Mouse (Mus musculus): Measurements from ENCODE around the gene Actr10. TPM values are rescaled to one million over a fixed set of nuclear protein-coding genes. Genes with fewer than 3 reads are reported as not detected.

Actr10 gene
- polyA plus RNA-seq, 1 experiment from 2014 or later, result 98.8 TPM

- Histone ChIP-seq H3K4me3 (ENCODE audit: low read depth, low read length) (no peak overlapping the region), H3K9ac (ENCODE audit: low read depth, low read length) (no peak overlapping the region), H3K27me3 (ENCODE audit: control insufficient read depth, insufficient read depth, low read depth, low read length) (no peaks in the 10 kb centered on the region), H3K9me3 (replicated peaks; ENCODE audit: control insufficient read depth, low read length) (no peaks in the 10 kb centered on the region), H3K4me1 (ENCODE audit: control insufficient read depth, low read depth, low read length) (no peaks in the 10 kb centered on the region), H3K36me3 (ENCODE audit: control insufficient read depth, insufficient read depth) (no peaks in the 10 kb centered on the region), H3K27ac (ENCODE audit: low read length) (no peak overlapping the region), H3K4me2 (ENCODE audit: low read depth, low read length) (no peak overlapping the region)
- 78% methylated on average over 11 of the region's 11 CpGs for WGBS (ENCODE audit: insufficient replicate concordance)
- no peak for ATAC-seq (ENCODE audit: low read depth)
These were observed 30.0 kb upstream of the Actr10 start for GRCm38 (mm10) chr12:70907651-70908050.

GRCm38 (mm10) chr12:70908076-70908475 lies 29.6 kb upstream of the Actr10 start:
- Histone ChIP-seq H3K27me3 (ENCODE audit: control insufficient read depth, insufficient read depth, low read depth, low read length) (no peaks in the 10 kb centered on the region), H3K9ac (ENCODE audit: low read depth, low read length) (no peak overlapping the region), H3K27ac (ENCODE audit: low read length) (no peak overlapping the region), H3K4me1 (ENCODE audit: control insufficient read depth, low read depth, low read length) (no peaks in the 10 kb centered on the region), H3K36me3 (ENCODE audit: control insufficient read depth, insufficient read depth) (no peaks in the 10 kb centered on the region), H3K9me3 (replicated peaks; ENCODE audit: control insufficient read depth, low read length) (no peaks in the 10 kb centered on the region), H3K4me3 (ENCODE audit: low read depth, low read length) (no peak overlapping the region), H3K4me2 (ENCODE audit: low read depth, low read length) (no peak overlapping the region)
- WGBS (ENCODE audit: insufficient replicate concordance), result 65% methylated on average over 4 of the region's 4 CpGs
- ATAC-seq (ENCODE audit: low read depth), result no peak

- no peak overlapping the region for H3K9ac ChIP-seq (ENCODE audit: low read depth, low read length)
- 0 out of 2 replicates have a peak, but pooled peaks have one; percentile 23 for ATAC-seq (ENCODE audit: low read depth)
- no peak overlapping the region for H3K4me3 ChIP-seq (ENCODE audit: low read depth, low read length)
- WGBS (ENCODE audit: insufficient replicate concordance), result 9% methylated on average over 9 of the region's 9 CpGs
- H3K4me1 ChIP-seq (ENCODE audit: control insufficient read depth, low read depth, low read length), result no peaks in the 10 kb centered on the region; the same call in 1 of the 2 replicates
- H3K27ac ChIP-seq (ENCODE audit: low read length), result no peak overlapping the region
- H3K4me2 ChIP-seq (ENCODE audit: low read depth, low read length), result no peak overlapping the region
- no peaks in the 10 kb centered on the region for H3K27me3 ChIP-seq (ENCODE audit: control insufficient read depth, insufficient read depth, low read depth, low read length)
- no peaks in the 10 kb centered on the region for H3K36me3 ChIP-seq (ENCODE audit: control insufficient read depth, insufficient read depth)
- no peaks in the 10 kb centered on the region for H3K9me3 ChIP-seq (replicated peaks; ENCODE audit: control insufficient read depth, low read length)
These were observed 27.4 kb upstream of the Actr10 start for GRCm38 (mm10) chr12:70910241-70910720.

- WGBS (ENCODE audit: insufficient replicate concordance), result 5% methylated on average over 5 of the region's 5 CpGs
- Histone ChIP-seq H3K4me1 (ENCODE audit: control insufficient read depth, low read depth, low read length) (no peaks in the 10 kb centered on the region; the same call in 1 of the 2 replicates), H3K27ac (ENCODE audit: low read length) (no peak overlapping the region), H3K4me3 (ENCODE audit: low read depth, low read length) (no peak overlapping the region), H3K9me3 (replicated peaks; ENCODE audit: control insufficient read depth, low read length) (no peaks in the 10 kb centered on the region), H3K4me2 (ENCODE audit: low read depth, low read length) (no peak overlapping the region), H3K27me3 (ENCODE audit: control insufficient read depth, insufficient read depth, low read depth, low read length) (no peaks in the 10 kb centered on the region), H3K9ac (ENCODE audit: low read depth, low read length) (no peak overlapping the region), H3K36me3 (ENCODE audit: control insufficient read depth, insufficient read depth) (no peaks in the 10 kb centered on the region)
- ATAC-seq (ENCODE audit: low read depth), result peak; percentile 59
These were observed 26.6 kb upstream of the Actr10 start for GRCm38 (mm10) chr12:70911029-70911428.

- Histone ChIP-seq H3K4me1 (ENCODE audit: control insufficient read depth, low read depth, low read length) (no peaks in the 10 kb centered on the region; the same call in 1 of the 2 replicates), H3K9ac (ENCODE audit: low read depth, low read length) (no peak overlapping the region), H3K4me3 (ENCODE audit: low read depth, low read length) (no peak overlapping the region), H3K27me3 (ENCODE audit: control insufficient read depth, insufficient read depth, low read depth, low read length) (no peaks in the 10 kb centered on the region), H3K9me3 (replicated peaks; ENCODE audit: control insufficient read depth, low read length) (no peaks in the 10 kb centered on the region), H3K36me3 (ENCODE audit: control insufficient read depth, insufficient read depth) (no peaks in the 10 kb centered on the region), H3K27ac (ENCODE audit: low read length) (no peak overlapping the region), H3K4me2 (ENCODE audit: low read depth, low read length) (no peak overlapping the region)
- WGBS (ENCODE audit: insufficient replicate concordance), result 36% methylated on average over 17 of the region's 17 CpGs
- ATAC-seq (ENCODE audit: low read depth), result no peak
These were observed 25.8 kb upstream of the Actr10 start for GRCm38 (mm10) chr12:70911676-70912379.

GRCm38 (mm10) chr12:70913429-70913828 lies 24.2 kb upstream of the Actr10 start:
- Histone ChIP-seq H3K4me2 (ENCODE audit: low read depth, low read length) (no peak overlapping the region), H3K36me3 (ENCODE audit: control insufficient read depth, insufficient read depth) (no peaks in the 10 kb centered on the region), H3K27me3 (ENCODE audit: control insufficient read depth, insufficient read depth, low read depth, low read length) (no peaks in the 10 kb centered on the region), H3K4me1 (ENCODE audit: control insufficient read depth, low read depth, low read length) (no peaks in the 10 kb centered on the region; the same call in 1 of the 2 replicates), H3K9me3 (replicated peaks; ENCODE audit: control insufficient read depth, low read length) (no peaks in the 10 kb centered on the region), H3K9ac (ENCODE audit: low read depth, low read length) (no peak overlapping the region), H3K27ac (ENCODE audit: low read length) (no peak overlapping the region), H3K4me3 (ENCODE audit: low read depth, low read length) (no peak overlapping the region)
- peak; percentile 41; the same call in 1 of the 2 replicates for ATAC-seq (ENCODE audit: low read depth)
- 15% methylated on average over 3 of the region's 3 CpGs for WGBS (ENCODE audit: insufficient replicate concordance)

GRCm38 (mm10) chr12:70914387-70914786 lies 23.3 kb upstream of the Actr10 start:
- H3K4me2 ChIP-seq (ENCODE audit: low read depth, low read length), result no peak overlapping the region
- no peak overlapping the region for H3K4me3 ChIP-seq (ENCODE audit: low read depth, low read length)
- H3K9me3 ChIP-seq (replicated peaks; ENCODE audit: control insufficient read depth, low read length), result no peaks in the 10 kb centered on the region
- no peak for ATAC-seq (ENCODE audit: low read depth)
- H3K27ac ChIP-seq (ENCODE audit: low read length), result no peak overlapping the region
- H3K9ac ChIP-seq (ENCODE audit: low read depth, low read length), result no peak overlapping the region
- WGBS (ENCODE audit: insufficient replicate concordance), result 40% methylated on average over 11 of the region's 11 CpGs
- no peaks in the 10 kb centered on the region for H3K27me3 ChIP-seq (ENCODE audit: control insufficient read depth, insufficient read depth, low read depth, low read length)
- H3K4me1 ChIP-seq (ENCODE audit: control insufficient read depth, low read depth, low read length), result no peaks in the 10 kb centered on the region; the same call in 1 of the 2 replicates
- H3K36me3 ChIP-seq (ENCODE audit: control insufficient read depth, insufficient read depth), result no peaks in the 10 kb centered on the region

GRCm38 (mm10) chr12:70929781-70930180 lies 7.9 kb upstream of the Actr10 start:
- no peak overlapping the region for H3K9ac ChIP-seq (ENCODE audit: low read depth, low read length)
- no peak for ATAC-seq (ENCODE audit: low read depth)
- H3K4me3 ChIP-seq (ENCODE audit: low read depth, low read length), result no peak overlapping the region
- H3K4me2 ChIP-seq (ENCODE audit: low read depth, low read length), result no peak overlapping the region
- H3K4me1 ChIP-seq (ENCODE audit: control insufficient read depth, low read depth, low read length), result no peaks in the 10 kb centered on the region
- no peak overlapping the region for H3K27ac ChIP-seq (ENCODE audit: low read length)
- H3K36me3 ChIP-seq (ENCODE audit: control insufficient read depth, insufficient read depth), result no peaks in the 10 kb centered on the region
- H3K27me3 ChIP-seq (ENCODE audit: control insufficient read depth, insufficient read depth, low read depth, low read length), result no peaks in the 10 kb centered on the region
- WGBS (ENCODE audit: insufficient replicate concordance), result 63% methylated on average over 4 of the region's 4 CpGs
- peaks cover 3% of the 10 kb centered on the region; the same call in 1 of the 2 replicates for H3K9me3 ChIP-seq (replicated peaks; ENCODE audit: control insufficient read depth, low read length)

- H3K4me2 ChIP-seq (ENCODE audit: low read depth, low read length), result peak overlapping the region; percentile 64
- no peaks in the 10 kb centered on the region for H3K36me3 ChIP-seq (ENCODE audit: control insufficient read depth, insufficient read depth)
- ATAC-seq (ENCODE audit: low read depth), result peak; percentile 19
- H3K9me3 ChIP-seq (replicated peaks; ENCODE audit: control insufficient read depth, low read length), result peaks cover 3% of the 10 kb centered on the region; the same call in 1 of the 2 replicates
- peak overlapping the region; percentile 86 for H3K27ac ChIP-seq (ENCODE audit: low read length)
- H3K9ac ChIP-seq (ENCODE audit: low read depth, low read length), result peak overlapping the region; percentile 86
- H3K27me3 ChIP-seq (ENCODE audit: control insufficient read depth, insufficient read depth, low read depth, low read length), result no peaks in the 10 kb centered on the region
- 43% methylated on average over 7 of the region's 12 CpGs for WGBS (ENCODE audit: insufficient replicate concordance)
- H3K4me1 ChIP-seq (ENCODE audit: control insufficient read depth, low read depth, low read length), result peaks cover 6% of the 10 kb centered on the region; the same call in 1 of the 2 replicates
- peak overlapping the region; percentile 77 for H3K4me3 ChIP-seq (ENCODE audit: low read depth, low read length)
These were observed 507 bp upstream of the Actr10 start for GRCm38 (mm10) chr12:70937150-70937549.
